Mouse (Mus musculus) heart, embryonic 14.5 days (tissue): ENCODE measurements around the gene Smyd2. TPM values are rescaled to one million over a fixed set of nuclear protein-coding genes. Genes with fewer than 3 reads are reported as not detected.

Source experiments
- ATAC-seq: fragments of 200-750 bp; cut with Nextera tagmentation; 2 replicates; pipeline ENCODE4 v1.8.0; 2017; ENCODE audit warnings: low read depth, moderate TSS enrichment; ENCODE audit not compliant: insufficient number of reproducible peaks, insufficient read depth, low FRiP score
- H3K27ac ChIP-seq, 2 experiments: fragments of 200-500 bp in 1 of 2; fragments of 300-500 bp in 1 of 2; sonication (generic) in 1 of 2; replicated peaks in 1 of 2; 2 replicates each; pipeline ENCODE4 v1.5.1; 2012 to 2014; ENCODE audit warnings: low read depth in 2 of 2, low read length in 2 of 2, control low read depth in 1 of 2, mild to moderate bottlenecking in 1 of 2, mixed read lengths in 1 of 2; ENCODE audit not compliant: control insufficient read depth in 1 of 2, insufficient read depth in 1 of 2
- H3K27me3 ChIP-seq: fragments of 300-500 bp; sonication (generic); 2 replicates; pipeline ENCODE4 v1.6.1; 2014; ENCODE audit warnings: mild to moderate bottlenecking, low read length, control low read depth; ENCODE audit not compliant: control insufficient read depth, insufficient read depth
- H3K36me3 ChIP-seq: fragments of 300-500 bp; sonication (generic); 2 replicates; pipeline ENCODE4 v1.6.1; 2014; ENCODE audit warnings: mild to moderate bottlenecking, control low read depth, low read length, mixed read lengths; ENCODE audit not compliant: control insufficient read depth, insufficient read depth
- H3K4me1 ChIP-seq, 2 experiments: fragments of 200-500 bp in 1 of 2; fragments of 300-500 bp in 1 of 2; sonication (generic) in 1 of 2; 2 replicates each; pipeline ENCODE4 v1.6.1; 2012 to 2014; ENCODE audit warnings: low read length in 2 of 2, control low read depth in 1 of 2, mixed read lengths in 1 of 2; ENCODE audit not compliant: control insufficient read depth in 2 of 2, insufficient read depth in 2 of 2
- H3K4me2 ChIP-seq: fragments of 300-500 bp; sonication (generic); 2 replicates; pipeline ENCODE4 v1.6.1; 2014; ENCODE audit warnings: mild to moderate bottlenecking, low read length
- H3K4me3 ChIP-seq, 2 experiments: fragments of 200-500 bp in 1 of 2; fragments of 300-500 bp in 1 of 2; sonication (generic) in 1 of 2; 2 replicates each; pipeline ENCODE4 v1.5.1; 2012 to 2014; ENCODE audit warnings: low read length in 2 of 2, mild to moderate bottlenecking in 2 of 2, control low read depth in 1 of 2, low read depth in 1 of 2, moderate library complexity in 1 of 2; ENCODE audit not compliant: control insufficient read depth in 1 of 2, insufficient read depth in 1 of 2
- H3K9ac ChIP-seq: fragments of 300-500 bp; sonication (generic); 2 replicates; pipeline ENCODE4 v1.6.1; 2014; ENCODE audit warnings: mild to moderate bottlenecking, low read length
- H3K9me3 ChIP-seq: fragments of 300-500 bp; sonication (generic); 2 replicates; pipeline ENCODE4 v1.6.1; 2016; ENCODE audit warnings: low read length, control low read depth; ENCODE audit not compliant: control insufficient read depth
- WGBS: fragments of 180-500 bp; shearing (Covaris S2); extraction: QIAGEN DNeasy Blood & Tissue Kit; methylation state at CpG from one replicate; pipeline ENCODE4 v1.1.7; 2014; 5-methylcytosine and 5-hydroxymethylcytosine counted together
- polyA plus RNA-seq: library from polyadenylated mRNA; unstranded; fragments of >200 nt; fragmentation: Nextera tagmentation; extraction: Ambion mirVana; gene quantifications from 2 replicates; pipeline ENCODE4 v1.2.1, GENCODE M21; 2014

The Smyd2 gene
- polyA plus RNA-seq, 1 experiment from 2014 or later = 227 TPM

GRCm38 (mm10) chr1:189927644-189928043, 5.5 kb upstream of the Smyd2 start:
- ATAC-seq = no peak
- Histone ChIP-seq H3K36me3 (no peaks in the 10 kb centered on the region), H3K4me3 (no peak overlapping the region), H3K4me2 (peak overlapping the region; percentile 41), H3K9ac (peak overlapping the region; percentile 49; the same call in 1 of the 2 replicates), H3K4me1 (peaks cover 18 to 42% of the 10 kb centered on the region in 2 experiments), H3K9me3 (no peaks in the 10 kb centered on the region), H3K27ac (peak overlapping the region in 1 of 2 experiments; percentile 25; a peak in 2 of 4 replicates), H3K27me3 (no peaks in the 10 kb centered on the region)
- WGBS = 8% methylated on average over 6 of the region's 6 CpGs

- no peak for ATAC-seq
- Histone ChIP-seq H3K4me1 (peaks cover 19 to 45% of the 10 kb centered on the region in 2 experiments), H3K27me3 (no peaks in the 10 kb centered on the region), H3K4me3 (no peak overlapping the region), H3K27ac (peak overlapping the region; percentile 43 to 99), H3K9me3 (no peaks in the 10 kb centered on the region), H3K9ac (no peak overlapping the region), H3K36me3 (no peaks in the 10 kb centered on the region), H3K4me2 (no peak overlapping the region)
- WGBS = 26% methylated on average over 8 of the region's 8 CpGs
These were observed 4.1 kb upstream of the Smyd2 start for GRCm38 (mm10) chr1:189926279-189926678.

GRCm38 (mm10) chr1:189923871-189924568, 1.9 kb upstream of the Smyd2 start:
- peak overlapping the region; percentile 5 to 11; a peak in 2 of 4 replicates for H3K4me3 ChIP-seq
- WGBS = 21% methylated on average over 22 of the region's 22 CpGs
- H3K4me1 ChIP-seq = peaks cover 26 to 61% of the 10 kb centered on the region in 2 experiments

GRCm38 (mm10) chr1:189923157-189923556, 994 bp upstream of the Smyd2 start:
- no peaks in the 10 kb centered on the region for H3K9me3 ChIP-seq
- H3K4me1 ChIP-seq = peaks cover 30 to 70% of the 10 kb centered on the region in 2 experiments
- no peaks in the 10 kb centered on the region for H3K27me3 ChIP-seq
- H3K27ac ChIP-seq = peak overlapping the region; percentile 99
- no peaks in the 10 kb centered on the region for H3K36me3 ChIP-seq
- peak overlapping the region; percentile 92 for H3K9ac ChIP-seq
- no peak overlapping the region for H3K4me3 ChIP-seq
- 84% methylated on average over 4 of the region's 4 CpGs for WGBS
- no peak for ATAC-seq
- peak overlapping the region; percentile 80 for H3K4me2 ChIP-seq

More at GRCm38 (mm10) chr1:189923871-189924568, 1.9 kb upstream of the Smyd2 start:
- Histone ChIP-seq H3K27ac (peak overlapping the region; percentile 99), H3K4me2 (peak overlapping the region; percentile 80), H3K9me3 (no peaks in the 10 kb centered on the region), H3K27me3 (no peaks in the 10 kb centered on the region), H3K36me3 (no peaks in the 10 kb centered on the region), H3K9ac (peak overlapping the region; percentile 63)
- peak; percentile 60 for ATAC-seq

- Histone ChIP-seq H3K9ac (peak overlapping the region; percentile 92), H3K36me3 (no peaks in the 10 kb centered on the region), H3K27ac (peak overlapping the region; percentile 80 to 99), H3K27me3 (no peaks in the 10 kb centered on the region), H3K9me3 (no peaks in the 10 kb centered on the region), H3K4me3 (peak overlapping the region; percentile 75 to 76), H3K4me2 (peak overlapping the region; percentile 80), H3K4me1 (peaks cover 30 to 74% of the 10 kb centered on the region in 2 experiments)
- WGBS = 20% methylated on average over 9 of the region's 9 CpGs
- no peak for ATAC-seq
These were observed 558 bp upstream of the Smyd2 start for GRCm38 (mm10) chr1:189922721-189923120.

- Histone ChIP-seq H3K4me3 (peak overlapping the region; percentile 75 to 76), H3K9ac (peak overlapping the region; percentile 92), H3K4me1 (peaks cover 36 to 78% of the 10 kb centered on the region in 2 experiments), H3K27ac (peak overlapping the region; percentile 80 to 99), H3K27me3 (no peaks in the 10 kb centered on the region), H3K36me3 (no peaks in the 10 kb centered on the region), H3K9me3 (no peaks in the 10 kb centered on the region), H3K4me2 (peak overlapping the region; percentile 80)
- ATAC-seq = no peak
- 2% methylated on average over 4 of the region's 4 CpGs for WGBS
These were observed 670 bp downstream of the Smyd2 start for GRCm38 (mm10) chr1:189921568-189921817.

GRCm38 (mm10) chr1:189920701-189921567, 1.2 kb downstream of the Smyd2 start:
- H3K9ac ChIP-seq = peak overlapping the region; percentile 92
- ATAC-seq = no peak
- peak overlapping the region; percentile 75 to 76 for H3K4me3 ChIP-seq
- peaks cover 34 to 76% of the 10 kb centered on the region in 2 experiments for H3K4me1 ChIP-seq
- H3K9me3 ChIP-seq = no peaks in the 10 kb centered on the region
- H3K27me3 ChIP-seq = no peaks in the 10 kb centered on the region
- H3K36me3 ChIP-seq = no peaks in the 10 kb centered on the region
- H3K27ac ChIP-seq = peak overlapping the region; percentile 80 to 99
- WGBS = 19% methylated on average over 28 of the region's 28 CpGs
- H3K4me2 ChIP-seq = peak overlapping the region; percentile 80
